Mouse (Mus musculus) myocyte (in vitro differentiated cells): ENCODE measurements at regions not wholly inside any gene's neighbourhood (a gene's known extent, or its start where the extent isn't known, plus 50 kb on each side); places are given as distances from the start of the nearest gene placed in this dataset.

ENCODE experiments used
- CEBPB ChIP-seq: IDR thresholded peaks from 2 replicates; pipeline ENCODE4 v1.6.1; 2011; ENCODE audit warnings: mild to moderate bottlenecking, moderate library complexity; ENCODE audit not compliant: poor library complexity, insufficient read depth, severe bottlenecking
- E2F4 ChIP-seq: IDR thresholded peaks from one replicate; pipeline ENCODE4 v1.6.1; 2011; ENCODE audit warnings: mild to moderate bottlenecking, control low read depth, moderate library complexity; ENCODE audit not compliant: insufficient read depth
- MAX ChIP-seq: IDR thresholded peaks from one replicate; pipeline ENCODE4 v1.6.1; 2011; ENCODE audit warnings: low read depth, mild to moderate bottlenecking, control low read depth
- MYOD1 ChIP-seq, 3 experiments: IDR thresholded peaks; one replicate each; pipeline ENCODE4 v1.6.1; 2011; ENCODE audit warnings: control low read depth in 2 of 3, low read depth in 2 of 3, mild to moderate bottlenecking in 2 of 3, moderate library complexity in 1 of 3; ENCODE audit not compliant: insufficient read length in 2 of 3, control insufficient read depth in 1 of 3
- MYOG ChIP-seq, 3 experiments: IDR thresholded peaks; one replicate each; pipeline ENCODE4 v1.6.1; 2011; ENCODE audit warnings: control low read depth in 2 of 3, low read depth in 2 of 3, mild to moderate bottlenecking in 2 of 3; ENCODE audit not compliant: insufficient read length in 2 of 3, control insufficient read depth in 1 of 3, insufficient read depth in 1 of 3
- POLR2A ChIP-seq: IDR thresholded peaks from one replicate; pipeline ENCODE4 v1.6.1; 2011; ENCODE audit warnings: low read depth, mild to moderate bottlenecking, control low read depth, moderate library complexity; ENCODE audit not compliant: insufficient read length
- POLR2AphosphoS2 ChIP-seq: IDR thresholded peaks from one replicate; pipeline ENCODE4 v1.6.1; 2011; ENCODE audit warnings: low read depth, control low read depth; ENCODE audit not compliant: insufficient read length
- REST ChIP-seq: IDR thresholded peaks from one replicate; pipeline ENCODE4 v1.6.1; 2011; ENCODE audit warnings: mild to moderate bottlenecking, control low read depth, moderate library complexity; ENCODE audit not compliant: insufficient read depth, insufficient read length
- SRF ChIP-seq: IDR thresholded peaks from one replicate; pipeline ENCODE4 v1.6.1; 2011; ENCODE audit warnings: low read depth; ENCODE audit not compliant: control insufficient read depth, insufficient read length
- TCF12 ChIP-seq: IDR thresholded peaks from one replicate; pipeline ENCODE4 v1.6.1; 2011; ENCODE audit warnings: mild to moderate bottlenecking, control low read depth; ENCODE audit not compliant: poor library complexity, insufficient read depth, severe bottlenecking
- TCF3 ChIP-seq: IDR thresholded peaks from one replicate; pipeline ENCODE4 v1.6.1; 2011; ENCODE audit warnings: low read depth, control low read depth; ENCODE audit not compliant: insufficient read length
- USF1 ChIP-seq: IDR thresholded peaks from one replicate; pipeline ENCODE4 v1.6.1; 2011; ENCODE audit warnings: low read depth, mild to moderate bottlenecking, control low read depth, moderate library complexity

- no peak for TF ChIP-seq POLR2A
- no peak for TF ChIP-seq MYOG (IDR thresholded peaks at IDR 0.05; ENCODE audit: control insufficient read depth in 1 of 3, insufficient read depth in 1 of 3, insufficient read length in 2 of 3, low read depth in 2 of 3)
- TF ChIP-seq USF1, result no peak
- no peak for TF ChIP-seq CEBPB
- TF ChIP-seq TCF12, result no peak
- no peak for TF ChIP-seq MAX
- TF ChIP-seq TCF3, result no peak
- TF ChIP-seq POLR2AphosphoS2, result no peak
- TF ChIP-seq E2F4, result no peak
- no peak for TF ChIP-seq REST
- TF ChIP-seq MYOD1 (IDR thresholded peaks at IDR 0.05; ENCODE audit: control insufficient read depth in 1 of 3, insufficient read length in 2 of 3, low read depth in 2 of 3), result no peak
- no peak for TF ChIP-seq SRF
Measured at GRCm38 (mm10) chr3:149333607-149334006, 343.3 kb upstream of the Adgrl2 start.
